Comparison of ENCODE assay signal across 7 mouse cellular contexts in the genomic region with DNA sequence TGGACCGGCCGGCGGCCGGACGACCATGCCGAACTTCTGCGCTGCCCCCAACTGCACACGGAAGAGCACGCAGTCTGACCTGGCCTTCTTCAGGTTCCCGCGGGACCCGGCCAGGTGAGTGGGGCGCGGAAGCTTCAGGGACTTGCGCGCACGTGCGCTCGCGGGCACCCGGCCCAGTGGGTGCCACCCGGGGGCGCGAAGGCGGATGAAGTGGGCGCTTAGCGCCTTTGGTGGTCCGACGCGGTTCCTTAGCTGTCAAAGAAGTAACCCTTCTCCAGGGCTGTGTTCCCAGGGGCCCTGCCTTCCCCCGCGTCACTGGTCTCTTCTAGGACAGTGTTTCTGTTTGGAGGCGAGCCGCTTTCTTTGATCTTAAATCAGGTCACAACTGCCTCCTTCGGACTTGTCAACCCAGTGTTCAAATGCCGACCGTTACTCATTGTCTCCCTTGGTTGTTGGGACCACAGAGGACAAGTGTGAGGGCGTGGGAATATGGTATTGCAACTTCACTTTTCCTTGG. TPM values are rescaled to one million over a fixed set of nuclear protein-coding genes. Genes with fewer than 3 reads are reported as not detected.
A peak's percentile ranks its signal among the peaks of the same experiment; 100 is the strongest.
DNase-seq lines count a peak whose midpoint lies in the region; ATAC-seq and TF ChIP-seq lines count a peak whose summit lies in the region.

No protein-coding gene starts in this region.

- H3K27ac ChIP-seq in forebrain, embryonic 16.5 days (ENCODE audit: low read length): peak overlapping the region; percentile 71
- H3K27ac ChIP-seq in intestine, embryonic 16.5 days (ENCODE audit: low read length): peak overlapping the region; percentile 90

- 0% methylated on average over 38 of the region's 38 CpGs for WGBS in forebrain, embryonic 16.5 days
- WGBS in intestine, embryonic 16.5 days: 0% methylated on average over 38 of the region's 38 CpGs

- peak overlapping the region; percentile 97 for H3K4me3 ChIP-seq in E14TG2a.4 (replicated peaks; ENCODE audit: low read length)
- peak overlapping the region; percentile 90 for H3K4me3 ChIP-seq in forebrain, embryonic 16.5 days (replicated peaks; ENCODE audit: low read length)
- H3K4me3 ChIP-seq in intestine, embryonic 16.5 days (ENCODE audit: low read length): peak overlapping the region; percentile 98

- peak overlapping the region; percentile 69 for H3K4me2 ChIP-seq in forebrain, embryonic 16.5 days (ENCODE audit: low read length)
- peak overlapping the region; percentile 91 for H3K4me2 ChIP-seq in intestine, embryonic 16.5 days (ENCODE audit: low read depth, low read length)

- H3K36me3 ChIP-seq in E14TG2a.4 (ENCODE audit: insufficient read depth, low read length): peaks cover 9% of the 10 kb centered on the region; the same call in 1 of the 2 replicates
- H3K36me3 ChIP-seq in forebrain, embryonic 16.5 days (ENCODE audit: control insufficient read depth, insufficient read depth): no peaks in the 10 kb centered on the region
- H3K36me3 ChIP-seq in intestine, embryonic 16.5 days (ENCODE audit: control insufficient read depth, insufficient read depth, low read length): no peaks in the 10 kb centered on the region

- peaks cover 27% of the 10 kb centered on the region for H3K4me1 ChIP-seq in E14TG2a.4 (replicated peaks; ENCODE audit: low read depth, low read length)
- peaks cover 27% of the 10 kb centered on the region for H3K4me1 ChIP-seq in forebrain, embryonic 16.5 days (replicated peaks; ENCODE audit: control insufficient read depth, insufficient read depth, low read length)
- H3K4me1 ChIP-seq in intestine, embryonic 16.5 days (ENCODE audit: control insufficient read depth, insufficient read depth, low read length): peaks cover 13% of the 10 kb centered on the region

- peak; percentile 46 for DNase-seq in 416B (ENCODE audit: low read depth)
- DNase-seq in cerebellum, adult 18-20 months: peak; percentile 32 to 59
- DNase-seq in lung, postnatal 14 days: peak; percentile 25
- peak; percentile 29 for DNase-seq in spleen, adult 12 weeks (ENCODE audit: low spot score)

- no peaks in the 10 kb centered on the region for H3K27me3 ChIP-seq in E14TG2a.4 (ENCODE audit: insufficient read depth, low read length)
- H3K27me3 ChIP-seq in forebrain, embryonic 16.5 days (replicated peaks; ENCODE audit: control insufficient read depth, insufficient read depth, low read length): no peaks in the 10 kb centered on the region
- H3K27me3 ChIP-seq in intestine, embryonic 16.5 days (replicated peaks; ENCODE audit: control insufficient read depth, insufficient read depth, low read length): no peaks in the 10 kb centered on the region

- H3K9me3 ChIP-seq in E14TG2a.4 (ENCODE audit: low read length): no peaks in the 10 kb centered on the region
- no peaks in the 10 kb centered on the region for H3K9me3 ChIP-seq in forebrain, embryonic 16.5 days (ENCODE audit: control insufficient read depth, low read length)
- H3K9me3 ChIP-seq in intestine, embryonic 16.5 days (ENCODE audit: control insufficient read depth, low read length): no peaks in the 10 kb centered on the region

- peak overlapping the region; percentile 95 for H3K9ac ChIP-seq in forebrain, embryonic 16.5 days (replicated peaks; ENCODE audit: low read depth, low read length)
- H3K9ac ChIP-seq in intestine, embryonic 16.5 days (ENCODE audit: low read depth, low read length): peak overlapping the region; percentile 95

- TF ChIP-seq CTCF in E14TG2a.4 (conservative IDR thresholded peaks at IDR 0.05; ENCODE audit: low read length): no peak

- ATAC-seq in forebrain, embryonic 16.5 days: peak; percentile 21
- peak; percentile 16; the same call in 1 of the 2 replicates for ATAC-seq in intestine, embryonic 16.5 days

RNA-seq across cellular contexts. Expression of a gene that starts 0.5 kb away (rescaled TPM):
- 50.8 and 54.8 TPM in 2 replicates for polyA plus RNA-seq in forebrain, embryonic 16.5 days (2015; fragmentation: Nextera tagmentation; extraction: Ambion mirVana)
- 28.6 and 28.8 TPM in 2 replicates for polyA plus RNA-seq in intestine, embryonic 16.5 days (2015; fragmentation: Nextera tagmentation; extraction: Ambion mirVana)

RNA-seq across cellular contexts. Expression of a gene that starts 46.8 kb away (rescaled TPM):
- 41.6 and 42.2 TPM in 2 replicates for polyA plus RNA-seq in forebrain, embryonic 16.5 days (2015; fragmentation: Nextera tagmentation; extraction: Ambion mirVana)
- 14.6 and 16.3 TPM in 2 replicates for polyA plus RNA-seq in intestine, embryonic 16.5 days (2015; fragmentation: Nextera tagmentation; extraction: Ambion mirVana)

Comparison
In these comparisons a context has a peak if more than half of its experiments do, and no peak if none do; other contexts are left out.
1. Peak in every context shown above with its lines: DNase-seq, ATAC-seq, H3K4me3 ChIP-seq and H3K27ac ChIP-seq.